Mouse (Mus musculus): ENCODE data around the gene Sptlc2. TPM values are rescaled to one million over a fixed set of nuclear protein-coding genes. Genes with fewer than 3 reads are reported as not detected.

Sptlc2 gene
- total and polyA plus RNA-seq, 3 experiments, result 37.1 to 68.6 (median 49.2) TPM

- TF ChIP-seq MYC (IDR thresholded peaks at IDR 0.05; ENCODE audit: low read depth, low read length) (peak; percentile 38; the same call in 1 of the 2 replicates), MXI1 (IDR thresholded peaks at IDR 0.05; ENCODE audit: low read depth, low read length) (peak; percentile 67; the same call in 1 of the 2 replicates), GABPA (IDR thresholded peaks at IDR 0.05; ENCODE audit: insufficient replicate concordance, low read depth, low read length) (no peak), UBTF (IDR thresholded peaks at IDR 0.05; ENCODE audit: low read depth, low read length) (no peak), CHD2 (IDR thresholded peaks at IDR 0.05; ENCODE audit: low read length) (peak; percentile 90), MAZ (IDR thresholded peaks at IDR 0.05; ENCODE audit: low read depth, low read length) (no peak; the same call in 1 of the 2 replicates), E2F4 (IDR thresholded peaks at IDR 0.05; ENCODE audit: insufficient replicate concordance, low read depth, low read length) (no peak)
Observed at GRCm38 (mm10) chr12:87330213-87330612, 57.9 kb downstream of the Sptlc2 start (continued).

- dilution Hi-C loops (cut with MboI; ENCODE audit: extremely low pct_ligation_motif_present, extremely low pct_unique_long_range_greater_than_20kb, low sequenced_read_pairs) (no loop called here), in situ Hi-C loops (cut with MboI; ENCODE audit: low pct_ligation_motif_present, low pct_unique_long_range_greater_than_20kb, low sequenced_read_pairs) (loop anchor here (10.0 kb wide), 1 partner anchor 53 kb away; no protein-coding TSS in a partner anchor)
- no peak overlapping the region for H3K9ac ChIP-seq (ENCODE audit: insufficient read depth, low read depth)
- H3K9me3 ChIP-seq (replicated peaks; ENCODE audit: low read length), result no peaks in the 10 kb centered on the region
- peaks cover 0 to 27% of the 10 kb centered on the region in 2 experiments for H3K36me3 ChIP-seq (replicated peaks in 1 of 2; ENCODE audit: control insufficient read depth in 1 of 2, insufficient read depth in 1 of 2, low read length in 1 of 2)
- H3K27ac ChIP-seq (ENCODE audit: insufficient read depth, low read depth), result no peak overlapping the region
- no peaks in the 10 kb centered on the region for H3K79me2 ChIP-seq (replicated peaks; ENCODE audit: control insufficient read depth, extremely low read depth, insufficient read depth, poor library complexity, severe bottlenecking)
- peaks cover 19 to 62% of the 10 kb centered on the region in 2 experiments for H3K4me1 ChIP-seq (ENCODE audit: control insufficient read depth in 1 of 2, insufficient read depth in 2 of 2)
- DNase-seq (ENCODE audit: extremely low read depth), result no peak
- no peak for TF ChIP-seq POLR2A (IDR thresholded peaks at IDR 0.05; ENCODE audit: low read depth, low read length)
- no peak overlapping the region for H3K4me2 ChIP-seq (ENCODE audit: insufficient read depth, low read depth, poor library complexity, severe bottlenecking)
- no peak overlapping the region for H3K4me3 ChIP-seq (replicated peaks in 1 of 3; ENCODE audit: low read depth in 2 of 3, low read length in 2 of 3, poor library complexity in 1 of 3)
- H3K27me3 ChIP-seq (replicated peaks), result no peaks in the 10 kb centered on the region
Observed at GRCm38 (mm10) chr12:87328025-87328424, 60.1 kb downstream of the Sptlc2 start.

- H3K27ac ChIP-seq (ENCODE audit: insufficient read depth, low read depth), result no peak overlapping the region
- no peak overlapping the region for H3K4me2 ChIP-seq (ENCODE audit: insufficient read depth, low read depth, poor library complexity, severe bottlenecking)
- H3K9me3 ChIP-seq (replicated peaks; ENCODE audit: low read length), result no peaks in the 10 kb centered on the region
- in situ Hi-C loops (cut with MboI; ENCODE audit: low pct_ligation_motif_present, low pct_unique_long_range_greater_than_20kb, low sequenced_read_pairs), result loop anchor here (10.0 kb wide), 1 partner anchor 53 kb away; no protein-coding TSS in a partner anchor
- no peaks in the 10 kb centered on the region for H3K27me3 ChIP-seq (replicated peaks)
- TF ChIP-seq TCF12 (IDR thresholded peaks at IDR 0.05; ENCODE audit: low read depth, low read length), result no peak
- TF ChIP-seq ELF1 (IDR thresholded peaks at IDR 0.05; ENCODE audit: low read depth, low read length), result no peak
- TF ChIP-seq UBTF (IDR thresholded peaks at IDR 0.05; ENCODE audit: low read depth, low read length), result no peak
- TF ChIP-seq MXI1 (IDR thresholded peaks at IDR 0.05; ENCODE audit: low read depth, low read length), result no peak
- TF ChIP-seq ZC3H11A (IDR thresholded peaks at IDR 0.05; ENCODE audit: low read depth, low read length), result no peak
- no peak for TF ChIP-seq KAT2A (IDR thresholded peaks at IDR 0.05; ENCODE audit: insufficient replicate concordance, low read length)
- TF ChIP-seq ZMIZ1 (IDR thresholded peaks at IDR 0.05; ENCODE audit: low read depth, low read length), result no peak
- no peak for TF ChIP-seq TBP (conservative IDR thresholded peaks at IDR 0.05; ENCODE audit: low read depth, low read length)
- no peak for TF ChIP-seq MYC (IDR thresholded peaks at IDR 0.05; ENCODE audit: low read depth, low read length)
- no peak for TF ChIP-seq NELFE (IDR thresholded peaks at IDR 0.05; ENCODE audit: low read depth, low read length)
- TF ChIP-seq USF2 (conservative IDR thresholded peaks at IDR 0.05; ENCODE audit: low read depth, low read length), result no peak
- TF ChIP-seq RCOR1 (conservative IDR thresholded peaks at IDR 0.05; ENCODE audit: low read depth, low read length), result no peak
- H3K9ac ChIP-seq (ENCODE audit: insufficient read depth, low read depth), result no peak overlapping the region
- dilution Hi-C loops (cut with MboI; ENCODE audit: extremely low pct_ligation_motif_present, extremely low pct_unique_long_range_greater_than_20kb, low sequenced_read_pairs), result no loop called here
- no peaks in the 10 kb centered on the region for H3K79me2 ChIP-seq (replicated peaks; ENCODE audit: control insufficient read depth, extremely low read depth, insufficient read depth, poor library complexity, severe bottlenecking)
- DNase-seq (ENCODE audit: extremely low read depth), result no peak
- H3K36me3 ChIP-seq (replicated peaks in 1 of 2; ENCODE audit: control insufficient read depth in 1 of 2, insufficient read depth in 1 of 2, low read length in 1 of 2), result peaks cover 0 to 27% of the 10 kb centered on the region in 2 experiments
- peaks cover 18 to 59% of the 10 kb centered on the region in 2 experiments for H3K4me1 ChIP-seq (ENCODE audit: control insufficient read depth in 1 of 2, insufficient read depth in 2 of 2)
- H3K4me3 ChIP-seq (replicated peaks in 1 of 3; ENCODE audit: low read depth in 2 of 3, low read length in 2 of 3, poor library complexity in 1 of 3), result no peak overlapping the region
Observed at GRCm38 (mm10) chr12:87327610-87328009, 60.5 kb downstream of the Sptlc2 start.

Data from CH12.LX (cell line).